Mouse (Mus musculus) gonadal fat pad, adult 2 months (tissue): Measurements from ENCODE around the gene Ice2. TPM values are rescaled to one million over a fixed set of nuclear protein-coding genes. Genes with fewer than 3 reads are reported as not detected.

Source experiments
- DNase-seq: peaks from one replicate; pipeline ENCODE4 v3.0.0-alpha.2; 2012; ENCODE audit warnings: low read depth
- polyA plus RNA-seq: library from polyadenylated mRNA; depleted of rRNA; stranded (reverse); fragments of >200 nt; gene quantifications from 2 replicates; pipeline ENCODE4 v1.2.3, GENCODE M21; 2012

Ice2 gene
- polyA plus RNA-seq, 1 experiment = 4.0 TPM

DNA sequence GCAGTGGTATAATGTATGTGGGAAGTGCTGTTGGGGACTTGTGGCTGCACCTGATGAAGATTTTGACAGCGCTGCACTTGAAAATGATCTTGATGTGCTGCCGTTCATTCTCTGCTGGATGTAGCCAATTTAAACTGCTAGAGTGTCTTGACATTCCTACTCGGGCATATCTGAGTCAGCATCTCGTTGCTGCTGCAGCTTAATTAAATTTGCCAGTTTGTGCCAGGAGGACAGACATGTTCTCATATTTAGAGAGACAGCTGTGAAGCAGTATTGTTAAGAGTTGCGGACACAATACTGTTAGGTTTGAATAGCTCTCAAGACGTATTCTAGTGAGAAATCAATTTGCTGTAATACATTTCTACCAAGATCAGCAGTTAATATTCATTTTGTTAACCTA lies 7.0 kb downstream of the Ice2 start:
- DNase-seq = no peak

DNA sequence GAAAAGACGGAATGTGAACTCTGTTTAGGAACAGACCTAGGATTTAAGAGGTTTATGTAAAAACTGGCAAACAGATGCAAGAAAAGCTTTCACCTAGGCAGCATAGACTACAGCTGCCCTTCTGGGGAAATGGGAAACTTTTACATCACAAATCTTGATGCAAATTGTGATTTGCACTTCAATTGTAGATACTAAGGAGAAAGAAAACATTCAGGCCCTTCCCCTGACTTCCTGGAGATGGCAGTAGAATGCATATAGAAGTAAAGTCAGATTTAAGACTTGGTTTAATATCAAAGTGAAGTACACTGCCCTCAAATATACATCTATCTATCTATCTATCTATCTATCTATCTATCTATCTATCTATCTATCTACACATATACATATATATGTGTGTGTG lies 21.8 kb downstream of the Ice2 start:
- no peak for DNase-seq

DNA sequence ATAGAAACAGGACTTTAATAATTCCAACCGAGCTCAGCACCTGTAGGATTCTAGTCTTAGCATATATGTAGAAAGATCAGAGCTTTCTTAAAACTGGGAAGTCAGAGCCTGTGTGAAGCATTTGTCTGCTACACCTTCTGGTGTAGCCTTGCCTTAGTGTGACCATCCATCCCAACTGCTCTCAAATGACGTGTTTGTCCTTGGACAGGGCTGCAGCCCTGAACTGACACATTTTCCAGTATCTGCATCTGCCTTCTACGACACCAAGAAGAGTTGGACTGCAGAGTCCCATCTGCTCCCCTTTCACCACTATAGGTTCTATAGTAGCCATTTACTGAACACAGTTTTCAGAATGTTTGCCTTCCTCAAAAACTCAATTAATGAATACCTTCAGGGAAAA lies 32.8 kb downstream of the Ice2 start:
- DNase-seq = no peak

DNA sequence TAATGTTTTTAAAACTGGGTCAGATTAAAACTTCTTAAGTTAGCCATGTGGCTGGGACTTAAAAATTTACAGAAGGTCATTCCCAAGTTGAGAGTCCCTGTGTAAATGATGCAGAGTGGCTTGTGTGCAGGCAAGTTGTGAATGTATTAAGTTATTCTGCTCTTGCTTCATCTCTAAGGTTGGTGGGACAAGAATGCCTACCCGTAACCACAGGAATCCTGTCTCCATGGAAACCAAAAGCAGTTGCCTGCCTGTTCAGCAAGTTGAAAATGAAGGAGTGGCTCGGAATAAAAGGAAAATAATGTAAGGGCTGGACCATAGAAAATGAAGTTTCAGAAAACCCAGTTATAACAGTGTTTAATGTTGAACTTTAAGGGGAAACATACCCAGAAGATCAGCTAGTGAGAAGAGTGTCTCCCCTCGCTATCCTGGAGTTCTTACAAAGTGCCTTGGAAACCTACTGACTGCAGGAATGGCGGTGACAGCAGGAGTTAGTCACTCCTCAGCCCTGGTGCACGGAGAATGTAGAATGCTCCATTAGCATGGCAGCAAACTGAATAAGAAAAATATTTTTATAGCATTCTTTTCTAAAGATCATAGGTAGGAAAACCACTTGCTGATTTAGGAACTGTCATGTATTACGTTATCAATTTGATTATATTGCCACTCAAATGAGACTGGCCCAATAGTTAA lies 34.3 kb downstream of the Ice2 start:
- no peak for DNase-seq

DNA sequence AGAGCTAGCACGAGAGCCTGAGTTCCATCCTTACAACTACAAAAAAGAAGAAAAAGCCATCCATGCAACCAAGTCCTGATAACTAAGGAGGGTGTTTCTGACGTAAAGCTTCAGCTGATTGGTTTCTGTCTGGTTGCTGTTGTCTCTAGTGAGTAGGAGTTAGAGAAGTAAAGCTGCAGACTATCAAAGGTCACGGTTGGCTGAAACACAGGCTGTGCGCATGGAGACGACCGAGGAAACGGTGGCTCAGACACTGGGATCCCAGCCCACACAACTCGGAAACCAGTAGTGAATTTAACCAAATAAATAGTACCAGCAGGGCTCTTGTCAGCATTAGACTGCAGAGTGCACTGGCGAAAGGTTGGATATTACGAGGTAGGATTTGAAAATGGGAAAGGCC lies 37.5 kb downstream of the Ice2 start:
- DNase-seq = no peak

DNA sequence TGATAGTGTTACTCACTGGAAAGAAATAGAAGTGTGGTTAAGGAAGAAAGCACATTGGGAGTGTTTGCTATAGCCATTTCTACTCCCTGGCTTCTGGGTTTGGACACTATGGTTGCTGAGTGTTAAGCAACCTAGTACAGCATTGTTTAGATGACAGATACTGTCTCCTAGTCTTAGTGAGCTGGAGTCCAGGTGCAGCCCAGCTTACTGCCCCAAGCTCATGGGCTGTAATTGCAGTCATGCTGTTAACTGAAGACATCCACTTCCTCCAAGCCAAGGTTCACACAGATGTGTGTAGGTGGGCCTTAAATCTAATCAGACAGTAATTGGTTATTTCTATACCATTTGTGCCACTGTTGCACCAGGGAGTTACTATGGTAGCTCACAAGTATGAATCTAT lies 38.0 kb downstream of the Ice2 start:
- no peak for DNase-seq

DNA sequence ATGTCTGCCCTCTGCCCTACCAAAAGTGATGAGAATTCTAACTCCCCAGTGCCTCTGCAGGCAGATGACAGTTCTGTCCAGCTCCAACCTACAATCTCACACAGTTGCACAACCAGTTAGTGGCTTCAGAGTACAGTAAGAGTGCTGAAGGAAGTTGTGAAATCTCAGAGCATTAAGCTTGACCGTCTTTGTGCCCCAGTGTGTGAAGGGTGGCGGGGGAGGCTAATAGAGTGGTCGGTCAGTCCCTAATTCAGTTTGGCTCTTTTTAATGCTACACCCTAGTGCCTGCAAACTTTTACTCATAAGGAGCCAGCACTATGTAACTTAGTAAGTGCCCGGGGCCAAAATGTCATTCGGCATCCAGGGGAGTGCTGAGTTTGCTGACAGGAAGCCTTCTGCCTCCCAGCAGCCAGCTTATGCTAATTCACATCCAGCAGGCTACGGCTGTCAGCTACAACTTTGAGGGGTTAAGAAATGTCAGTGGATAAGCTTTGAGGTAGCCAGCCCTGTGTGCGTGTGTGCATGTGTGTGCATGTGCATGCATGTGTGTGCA lies 42.2 kb downstream of the Ice2 start:
- DNase-seq = peak; percentile 85

DNA sequence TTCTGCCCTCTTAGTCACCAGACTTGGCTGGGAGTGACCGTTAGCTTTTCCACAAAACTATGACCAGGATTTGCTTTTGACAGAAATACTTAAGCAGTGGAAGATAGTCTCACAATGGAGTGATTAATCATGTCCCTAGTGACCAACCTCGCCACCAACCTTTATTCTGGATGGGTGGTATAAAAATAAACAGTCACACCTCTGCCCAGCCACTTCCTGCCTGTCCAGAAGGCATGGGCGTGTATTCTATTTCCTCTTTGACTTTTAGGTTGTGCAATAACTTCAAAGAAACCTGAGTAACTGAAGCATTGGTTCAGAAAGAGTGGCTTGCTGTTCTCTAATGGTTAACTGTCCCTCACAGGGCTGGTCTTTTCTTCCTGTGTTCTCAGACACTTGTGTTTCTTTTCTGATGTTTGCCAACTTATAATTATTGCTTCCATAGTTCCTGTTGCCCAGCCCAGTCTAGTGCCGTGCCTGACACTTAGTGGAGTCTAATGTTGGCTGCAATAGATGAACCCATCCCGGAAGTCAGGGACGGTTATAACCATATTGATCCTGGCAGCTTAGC lies 44.8 kb downstream of the Ice2 start:
- DNase-seq = no peak

DNA sequence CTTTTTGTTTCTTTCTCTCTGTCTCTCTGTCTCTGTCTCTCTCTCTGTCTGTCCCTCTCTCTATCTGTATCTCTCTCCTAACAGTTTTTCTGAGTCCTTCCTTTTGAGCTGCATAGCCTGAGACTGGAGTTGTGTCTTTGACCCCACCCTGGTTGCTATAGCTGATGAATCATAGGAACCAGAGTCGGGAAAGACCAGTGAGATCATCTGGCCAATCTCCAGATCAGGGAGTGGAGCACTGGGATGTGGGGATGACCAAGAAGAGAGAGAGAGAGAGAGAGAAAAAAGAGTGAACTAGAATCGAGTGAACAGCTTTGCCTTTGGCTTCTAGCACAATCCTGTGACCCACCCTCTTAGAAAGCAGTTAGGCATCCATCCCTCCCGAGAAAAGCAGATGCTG lies 45.5 kb downstream of the Ice2 start:
- DNase-seq = no peak

DNA sequence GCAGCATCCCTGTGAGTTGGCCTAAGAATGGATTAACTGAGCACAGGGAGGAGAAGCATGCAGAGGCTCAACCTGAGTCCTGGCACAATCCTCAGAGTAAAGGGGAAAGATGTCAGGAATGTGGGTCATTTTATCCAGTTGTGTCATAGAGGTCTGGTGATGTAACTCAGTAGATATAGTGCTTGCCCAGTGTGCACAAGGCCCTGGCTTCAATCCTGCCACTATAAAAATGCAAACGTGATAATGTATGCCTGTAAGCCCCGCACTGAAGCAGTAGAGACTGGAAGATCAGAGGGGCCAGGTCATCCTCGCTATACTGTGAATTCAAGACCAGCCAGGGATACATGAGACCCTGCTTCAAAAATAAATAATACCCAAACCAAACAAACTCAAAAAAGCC lies 51.1 kb downstream of the Ice2 start:
- no peak for DNase-seq

DNA sequence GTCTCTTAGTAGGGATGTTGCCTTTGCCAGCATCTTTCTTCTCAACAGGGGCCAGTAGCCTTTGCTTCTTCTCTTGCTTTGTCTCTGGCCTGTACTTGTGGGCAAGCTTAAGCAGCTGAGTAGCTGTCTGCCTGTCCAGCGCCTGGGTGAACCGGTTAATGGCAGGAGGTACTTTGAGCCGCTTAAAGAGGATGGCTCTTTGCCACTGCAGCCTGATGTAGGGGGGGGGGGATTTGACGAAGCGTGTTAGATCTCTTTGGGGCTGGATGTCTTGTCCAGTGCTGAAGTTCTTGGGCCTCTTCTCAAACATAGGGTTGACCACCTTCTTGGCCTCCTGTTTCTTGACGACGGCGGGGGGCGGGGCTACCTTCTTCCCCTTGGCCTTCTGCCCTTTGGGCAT lies 52.9 kb downstream of the Ice2 start:
- DNase-seq = no peak

DNA sequence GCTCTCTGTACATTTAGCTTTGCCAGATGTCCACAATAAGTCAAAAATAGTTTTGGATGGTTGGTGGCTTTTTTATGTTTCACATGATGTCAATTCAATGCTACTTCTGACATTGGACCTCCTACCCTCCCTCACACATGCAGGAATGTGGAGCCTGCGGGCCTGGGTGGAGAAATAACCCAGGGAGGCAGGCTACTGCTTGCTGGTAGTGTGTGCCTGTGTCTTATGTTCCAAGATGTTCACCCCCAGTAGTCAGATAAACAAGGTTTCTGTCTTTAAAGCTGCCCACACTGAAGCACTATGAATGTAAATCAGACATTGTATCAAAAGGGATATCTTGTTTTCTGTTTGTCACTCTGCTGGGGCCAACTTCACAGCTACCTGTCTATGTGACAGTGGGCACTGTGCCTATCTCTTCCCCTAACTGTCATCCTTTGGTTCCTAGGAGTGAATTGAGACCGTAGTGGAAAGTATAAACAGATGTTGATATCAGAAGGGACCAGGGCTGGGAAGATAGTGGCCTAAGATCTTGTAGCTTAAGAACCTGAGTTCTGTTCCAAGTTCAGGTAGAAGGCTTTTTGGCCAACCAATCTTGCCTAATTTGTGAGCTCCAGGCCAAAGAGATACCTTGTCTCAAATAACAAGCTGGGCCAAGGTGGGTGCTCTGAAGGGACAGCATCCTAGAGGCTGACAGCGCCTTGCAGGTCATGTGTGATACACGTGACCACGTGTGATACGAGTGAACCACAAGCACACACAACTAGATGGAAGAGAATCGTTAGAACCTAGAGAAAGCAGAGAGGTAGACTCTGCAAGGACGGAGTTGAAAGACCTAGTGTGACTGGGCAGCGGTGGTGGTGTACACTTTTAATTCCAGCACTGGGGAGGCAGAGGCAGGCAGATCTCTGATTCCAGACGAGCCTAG lies 54.4 kb downstream of the Ice2 start:
- DNase-seq = no peak

DNA sequence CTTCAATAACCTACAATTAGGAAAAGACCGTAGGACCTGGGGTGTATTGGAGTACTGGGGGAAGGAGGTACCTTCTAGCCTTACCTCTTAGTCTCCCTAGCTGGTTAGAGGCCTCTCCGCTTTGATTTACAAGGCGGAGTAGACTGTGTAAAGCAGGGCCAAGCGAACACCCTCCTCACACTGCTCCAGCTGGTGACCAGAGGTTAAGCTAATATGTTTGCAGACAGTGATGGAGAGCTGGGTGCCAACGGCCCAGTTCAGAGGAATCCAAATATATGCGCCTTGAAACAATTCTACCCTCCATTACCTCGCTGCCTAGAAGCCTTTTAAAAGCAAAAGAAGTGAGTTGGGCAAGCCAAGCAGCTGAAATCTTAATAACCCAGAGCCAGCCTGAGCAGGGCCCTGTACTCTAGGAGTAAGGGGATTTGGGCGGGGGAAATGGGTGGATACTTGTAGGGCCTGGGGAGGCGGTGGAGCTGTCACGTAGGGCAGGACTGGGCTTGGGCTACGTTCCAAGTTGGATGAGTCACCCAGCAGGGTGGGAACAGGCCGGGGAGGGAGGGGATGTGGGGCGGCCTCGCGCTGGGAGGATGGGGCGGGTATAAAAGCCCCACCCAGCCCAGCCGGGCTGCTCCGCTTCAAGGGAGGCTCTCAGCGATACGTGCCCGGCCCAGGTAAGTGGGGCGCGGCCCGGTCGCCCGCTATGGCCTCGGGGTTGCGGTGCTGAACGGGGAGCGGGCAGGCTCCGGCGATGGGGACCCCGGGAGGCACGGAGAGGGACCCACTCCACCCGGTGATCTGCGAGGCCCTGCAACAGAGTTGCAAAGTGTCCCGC lies 55.6 kb downstream of the Ice2 start, which contains the start of gene Anxa2:
TSS of gene Anxa2 (plus strand) at position 555 of the 835 bp plus-strand sequence.
- no peak for DNase-seq

DNA sequence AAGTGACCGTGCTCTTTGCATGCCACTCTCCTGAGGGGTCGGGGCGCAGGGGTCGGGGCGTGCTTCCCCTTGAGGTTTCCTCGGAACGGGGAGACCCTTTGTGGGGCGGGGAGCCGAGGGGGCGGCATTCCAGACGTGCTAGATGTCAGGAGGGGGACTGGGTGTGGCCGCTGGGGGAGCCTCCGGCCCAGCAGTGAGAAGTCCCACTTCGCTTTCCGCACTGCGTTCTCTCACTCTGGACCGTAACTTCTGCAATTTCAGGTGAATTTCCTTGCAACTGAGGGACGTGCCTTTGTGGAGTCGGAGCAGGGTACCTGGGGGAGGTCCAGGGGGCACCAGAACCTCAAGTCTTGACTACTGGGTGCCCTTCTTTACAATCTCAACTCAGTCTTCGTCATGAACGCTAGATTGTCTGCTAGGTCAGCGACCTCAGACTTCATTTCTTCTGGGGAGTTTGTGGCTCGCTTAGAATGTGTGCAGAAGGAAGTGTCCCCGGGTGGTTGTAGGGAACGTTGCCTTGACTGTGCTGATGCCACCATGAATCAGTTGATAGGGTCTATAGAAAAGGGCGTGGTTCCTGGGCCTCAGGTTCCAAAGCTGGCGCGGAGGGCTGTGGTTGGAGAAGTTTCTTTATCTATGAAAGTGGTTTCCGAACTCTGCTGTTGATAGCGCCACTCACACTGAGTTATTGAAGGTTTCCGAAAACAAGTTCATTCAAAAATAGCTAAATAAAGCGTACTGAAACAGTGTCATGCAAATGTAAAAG lies 56.4 kb downstream of the Ice2 start:
- DNase-seq = no peak

DNA sequence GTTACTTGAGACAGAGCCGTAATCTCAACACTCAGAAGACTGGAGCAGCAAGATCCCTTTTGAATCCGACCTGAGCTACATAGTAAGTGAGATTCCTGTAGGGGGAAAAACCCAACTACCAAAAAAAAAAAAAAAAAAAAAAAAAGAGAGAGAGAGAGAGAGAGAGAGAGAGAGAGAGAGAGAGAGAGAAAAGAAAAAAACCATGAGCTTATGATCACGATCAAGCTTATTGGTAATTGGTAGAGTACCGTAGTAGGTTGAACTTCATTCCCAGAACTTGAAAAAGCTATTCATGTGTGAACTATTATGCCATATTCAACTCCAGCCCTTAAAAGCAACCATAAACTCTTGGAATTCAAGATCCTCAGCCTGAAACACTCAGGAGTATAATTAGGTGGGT lies 57.0 kb downstream of the Ice2 start:
- no peak for DNase-seq

DNA sequence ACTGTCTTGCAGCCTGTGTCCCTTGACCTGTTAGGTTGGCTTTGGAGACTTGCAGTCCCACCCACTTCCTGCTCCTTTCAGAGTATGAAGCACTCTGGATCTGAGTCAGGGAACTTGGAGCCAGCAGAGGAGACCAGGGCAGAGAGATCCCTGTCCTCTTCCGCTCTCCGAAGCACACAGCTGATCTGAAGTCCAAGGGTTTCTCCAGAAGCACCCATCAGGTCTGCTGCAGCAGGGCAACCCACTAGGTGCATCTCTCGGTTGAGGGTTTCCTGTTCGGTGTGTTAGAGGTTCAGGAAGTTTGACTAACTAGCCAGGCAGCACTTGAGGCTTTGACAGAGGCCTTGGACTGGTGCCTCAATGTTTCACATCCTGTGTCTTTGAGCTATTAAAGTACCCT lies 57.7 kb downstream of the Ice2 start:
- DNase-seq = no peak

DNA sequence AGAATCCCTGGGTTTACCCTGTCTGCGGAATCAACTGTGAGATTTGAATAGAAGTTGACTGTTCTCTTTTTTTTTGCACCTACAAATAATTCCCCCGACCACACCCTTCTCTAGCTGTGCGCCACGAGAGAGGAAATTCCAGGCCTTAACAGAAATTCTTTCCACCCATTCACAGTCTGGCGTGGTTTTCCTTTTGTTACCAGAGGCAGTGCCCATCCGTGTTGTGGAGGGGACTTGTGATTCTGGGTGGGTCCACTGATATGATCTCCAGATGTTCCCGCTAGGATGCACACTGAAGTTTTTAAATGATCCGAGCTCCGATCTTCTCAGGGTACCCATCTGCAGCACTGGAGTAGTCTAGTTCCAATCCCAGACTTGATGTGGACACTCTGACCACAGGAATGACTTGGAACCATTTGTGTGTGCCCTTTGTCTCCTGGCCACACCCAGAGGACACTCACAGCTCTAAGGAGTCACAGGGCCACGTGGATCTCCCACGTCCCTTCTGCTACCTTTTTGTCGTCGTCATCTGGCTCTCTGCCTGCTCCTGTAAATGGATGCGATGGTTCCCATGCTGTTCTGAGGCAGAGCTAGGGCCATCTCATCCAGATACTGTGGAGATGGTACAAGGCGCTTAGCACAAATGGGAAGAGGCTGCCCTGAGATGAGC lies 58.8 kb downstream of the Ice2 start:
- DNase-seq = no peak

DNA sequence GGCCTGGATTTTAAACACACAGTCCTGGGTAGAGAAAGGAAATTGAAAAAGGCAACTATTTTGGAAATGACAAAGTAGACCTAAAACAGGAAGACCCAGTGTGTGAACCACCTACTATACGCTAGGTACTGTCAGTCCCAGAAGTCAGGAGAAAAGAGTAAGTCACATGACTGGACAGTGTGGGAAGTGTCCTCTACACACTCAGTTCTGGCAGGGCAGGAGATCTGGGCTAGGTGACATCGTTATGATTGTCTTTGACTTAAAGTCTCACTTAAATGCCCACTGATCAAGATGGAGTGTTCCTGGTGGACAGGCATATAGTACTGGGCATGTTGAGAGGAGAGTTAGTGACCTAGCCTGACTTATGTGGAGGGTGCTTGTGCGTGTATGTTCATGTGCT lies 59.4 kb downstream of the Ice2 start:
- no peak for DNase-seq

DNA sequence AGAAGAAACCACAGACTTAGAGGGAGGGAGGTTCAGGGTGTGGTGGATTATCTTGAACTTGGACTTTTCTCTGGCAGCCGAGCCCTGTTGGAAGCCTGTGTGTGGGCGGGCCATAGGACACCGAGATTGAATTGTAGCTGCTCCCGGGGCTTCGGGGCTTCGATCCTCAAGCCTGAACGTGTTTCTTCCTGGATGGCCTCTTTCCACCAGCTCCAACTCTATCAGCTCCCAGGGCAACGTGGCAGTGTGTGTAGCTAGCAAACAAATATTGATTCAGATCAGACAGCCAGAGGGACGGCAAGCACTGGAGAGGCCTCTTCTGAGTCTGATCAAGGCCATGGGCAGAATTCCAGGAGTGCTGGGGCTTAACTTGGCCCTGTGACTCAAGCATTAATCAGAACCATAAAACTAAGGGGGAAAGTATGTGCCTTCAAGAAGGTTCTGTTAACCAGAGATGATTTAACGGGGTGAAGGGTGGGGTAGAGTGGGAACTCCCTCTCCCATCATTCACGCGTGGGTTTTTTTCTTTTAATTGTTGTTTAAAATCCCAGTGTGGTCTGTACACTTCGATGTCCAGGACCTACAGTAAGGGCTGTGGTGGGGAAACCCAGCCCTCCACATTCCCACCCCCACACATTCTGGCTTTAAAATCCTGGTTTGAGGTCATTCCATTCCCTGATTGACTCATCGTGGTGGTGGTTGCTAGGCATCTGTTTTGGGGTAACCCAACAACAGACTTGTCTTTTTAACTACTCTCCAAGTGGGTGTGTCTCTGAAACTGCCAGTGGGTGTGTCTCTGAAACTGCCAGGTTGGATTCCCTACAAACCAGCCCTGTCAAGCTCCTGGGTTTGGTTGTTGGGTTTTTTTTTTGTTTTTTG lies 60.3 kb downstream of the Ice2 start:
- DNase-seq = peak; percentile 96
